8 mouse cellular contexts compared by ENCODE assay signal in the genomic region with DNA sequence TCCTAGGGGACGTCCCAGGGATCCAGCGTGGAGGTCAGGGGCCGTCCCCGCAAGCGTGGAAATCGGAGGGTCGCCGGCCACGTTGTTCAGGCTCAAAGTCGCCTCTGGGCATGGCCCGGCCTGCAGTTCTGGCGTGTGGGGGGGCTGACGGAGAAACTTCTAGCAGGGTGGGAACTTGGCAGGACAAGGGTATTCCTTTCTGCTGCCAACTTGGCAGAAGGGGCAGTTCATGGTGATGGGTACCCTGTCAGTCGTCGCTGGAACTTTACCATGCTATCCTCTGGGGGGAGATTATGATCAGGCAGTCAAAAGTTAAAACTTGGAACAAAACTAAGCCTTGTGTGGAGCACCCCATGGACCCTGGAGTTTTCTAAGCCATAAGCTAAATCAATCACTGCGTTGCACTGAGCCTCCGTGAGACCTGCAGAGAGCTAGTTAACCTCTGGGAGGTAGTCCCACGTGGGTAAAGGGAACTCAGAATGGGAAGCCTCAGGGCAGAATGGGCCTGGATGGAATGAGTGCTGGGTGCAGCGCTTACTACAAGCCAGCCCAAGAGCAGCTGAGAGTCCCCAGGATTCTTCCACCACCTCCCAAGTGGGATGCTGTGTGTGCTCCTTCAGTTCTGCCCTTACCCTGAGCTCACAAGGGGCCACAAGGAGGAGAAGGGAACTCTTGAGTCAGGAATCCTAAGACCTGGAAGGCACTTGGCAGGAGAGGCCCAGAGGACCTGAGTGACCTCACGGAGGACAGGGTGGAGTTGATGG. TPM values are rescaled to one million over a fixed set of nuclear protein-coding genes. Genes with fewer than 3 reads are reported as not detected.
A peak's percentile ranks its signal among the peaks of the same experiment; 100 is the strongest.
DNase-seq lines count a peak whose midpoint lies in the region; ATAC-seq and TF ChIP-seq lines count a peak whose summit lies in the region.

No protein-coding gene starts in this region.

- 0 out of 2 replicates have a peak overlapping the region, but pooled peaks have one; percentile 26 for H3K27ac ChIP-seq in testis, adult 2 months (ENCODE audit: control insufficient read depth, insufficient read depth, low read depth, low read length)
- peak overlapping the region; percentile 39; the same call in 1 of the 2 replicates for H3K27ac ChIP-seq in forebrain, embryonic 14.5 days (ENCODE audit: low read depth, low read length)
- H3K27ac ChIP-seq in kidney, embryonic 14.5 days (ENCODE audit: low read depth, low read length) = peak overlapping the region; percentile 69
- H3K27ac ChIP-seq in midbrain, embryonic 12.5 days (replicated peaks) = no peak overlapping the region

- peak; percentile 36; the same call in 1 of the 2 replicates for ATAC-seq in forebrain, embryonic 14.5 days
- ATAC-seq in kidney, embryonic 14.5 days (ENCODE audit: low FRiP score, low TSS enrichment) = peak; percentile 3; the same call in 1 of the 2 replicates
- no peak; the same call in 1 of the 2 replicates for ATAC-seq in midbrain, embryonic 12.5 days (ENCODE audit: low FRiP score, low read depth)

- TF ChIP-seq CTCF in testis, adult 2 months (IDR thresholded peaks at IDR 0.05; ENCODE audit: control insufficient read depth, insufficient read depth, insufficient replicate concordance, low read depth, low read length) = no peak

- WGBS in forebrain, embryonic 14.5 days = 3% methylated on average over 20 of the region's 20 CpGs
- WGBS in kidney, embryonic 14.5 days = under 1% methylated on average over 20 of the region's 20 CpGs
- 5% methylated on average over 20 of the region's 20 CpGs for WGBS in midbrain, embryonic 12.5 days

- H3K4me3 ChIP-seq in testis, adult 2 months (ENCODE audit: control insufficient read depth, low read depth, low read length) = peak overlapping the region; percentile 87
- peak overlapping the region; percentile 50 for H3K4me3 ChIP-seq in forebrain, embryonic 14.5 days (ENCODE audit: low read depth, low read length)
- peak overlapping the region; percentile 91 for H3K4me3 ChIP-seq in kidney, embryonic 14.5 days (ENCODE audit: low read length)
- H3K4me3 ChIP-seq in midbrain, embryonic 12.5 days = peak overlapping the region; percentile 60

- H3K27me3 ChIP-seq in testis, adult 2 months (ENCODE audit: control insufficient read depth, insufficient read depth, low read length) = no peaks in the 10 kb centered on the region
- no peaks in the 10 kb centered on the region for H3K27me3 ChIP-seq in forebrain, embryonic 14.5 days (replicated peaks; ENCODE audit: control insufficient read depth, insufficient read depth, low read length)
- H3K27me3 ChIP-seq in kidney, embryonic 14.5 days (ENCODE audit: control insufficient read depth, insufficient read depth, low read length) = no peaks in the 10 kb centered on the region
- H3K27me3 ChIP-seq in midbrain, embryonic 12.5 days = peaks cover 22% of the 10 kb centered on the region; the same call in 1 of the 2 replicates

- peak overlapping the region; percentile 94 for H3K4me2 ChIP-seq in forebrain, embryonic 14.5 days (ENCODE audit: low read length)
- H3K4me2 ChIP-seq in kidney, embryonic 14.5 days (replicated peaks; ENCODE audit: low read depth, low read length) = peak overlapping the region; percentile 82
- peak overlapping the region; percentile 97 for H3K4me2 ChIP-seq in midbrain, embryonic 12.5 days (replicated peaks)

- no peak for DNase-seq in testis, postnatal 10 days (ENCODE audit: low spot score)
- DNase-seq in forebrain, embryonic 14.5 days (ENCODE audit: low spot score) = peak; percentile 52
- DNase-seq in right cerebral cortex, postnatal 4 days = no peak
- no peak for DNase-seq in thymus, postnatal 10 days (ENCODE audit: low spot score in 2 of 2)
- DNase-seq in cerebellum, adult 18-20 months = no peak

- peak overlapping the region; percentile 67 for H3K9ac ChIP-seq in forebrain, embryonic 14.5 days (ENCODE audit: low read length)
- peak overlapping the region; percentile 91 for H3K9ac ChIP-seq in kidney, embryonic 14.5 days (ENCODE audit: low read depth, low read length)
- H3K9ac ChIP-seq in midbrain, embryonic 12.5 days (replicated peaks) = peak overlapping the region; percentile 74

- H3K9me3 ChIP-seq in forebrain, embryonic 14.5 days (replicated peaks; ENCODE audit: control insufficient read depth, low read length) = no peaks in the 10 kb centered on the region
- no peaks in the 10 kb centered on the region for H3K9me3 ChIP-seq in kidney, embryonic 14.5 days (ENCODE audit: control insufficient read depth, low read length)
- H3K9me3 ChIP-seq in midbrain, embryonic 12.5 days = no peaks in the 10 kb centered on the region

- H3K36me3 ChIP-seq in testis, adult 2 months (ENCODE audit: control insufficient read depth, insufficient read depth, low read length) = no peaks in the 10 kb centered on the region
- no peaks in the 10 kb centered on the region for H3K36me3 ChIP-seq in forebrain, embryonic 14.5 days (ENCODE audit: control insufficient read depth, insufficient read depth, low read length)
- H3K36me3 ChIP-seq in kidney, embryonic 14.5 days (ENCODE audit: control insufficient read depth, insufficient read depth, low read length) = no peaks in the 10 kb centered on the region
- no peaks in the 10 kb centered on the region for H3K36me3 ChIP-seq in midbrain, embryonic 12.5 days

- TF ChIP-seq POLR2A in testis, adult 2 months (IDR thresholded peaks at IDR 0.05; ENCODE audit: control insufficient read depth, low read depth, low read length) = no peak

- peaks cover 24% of the 10 kb centered on the region for H3K4me1 ChIP-seq in testis, adult 2 months (ENCODE audit: control insufficient read depth, insufficient read depth, low read length)
- H3K4me1 ChIP-seq in forebrain, embryonic 14.5 days (ENCODE audit: control insufficient read depth, insufficient read depth, low read length) = peaks cover 13% of the 10 kb centered on the region
- peaks cover 62% of the 10 kb centered on the region for H3K4me1 ChIP-seq in kidney, embryonic 14.5 days (ENCODE audit: control insufficient read depth, insufficient read depth, low read length)
- H3K4me1 ChIP-seq in midbrain, embryonic 12.5 days = peaks cover 37% of the 10 kb centered on the region

RNA-seq across cellular contexts. Expression of gene Hspg2, which starts 0.7 kb away (rescaled TPM):
- 6.0 and 7.4 TPM in 2 replicates for polyA plus RNA-seq in testis, adult 2 months (2012; rRNA removed)
- polyA plus RNA-seq in forebrain, embryonic 14.5 days (2014; fragmentation: Nextera tagmentation; extraction: Ambion mirVana) = 4.0 and 4.7 TPM in 2 replicates
- polyA plus RNA-seq in kidney, embryonic 14.5 days (2014; fragmentation: Nextera tagmentation; extraction: Ambion mirVana) = 39.6 and 56.2 TPM in 2 replicates
- 8.3 and 9.5 TPM in 2 replicates for polyA plus RNA-seq in midbrain, embryonic 12.5 days (2016; fragmentation: Nextera tagmentation; extraction: Ambion mirVana)

RNA-seq across cellular contexts. Expression of gene 1700013G24Rik, which starts 16.2 kb away (rescaled TPM):
- polyA plus RNA-seq in testis, adult 2 months (2012; rRNA removed) = 1,386 and 1,446 TPM in 2 replicates
- polyA plus RNA-seq in forebrain, embryonic 14.5 days (2014; fragmentation: Nextera tagmentation; extraction: Ambion mirVana) = not detected in 2 replicates
- not detected in 2 replicates for polyA plus RNA-seq in kidney, embryonic 14.5 days (2014; fragmentation: Nextera tagmentation; extraction: Ambion mirVana)
- not detected in 2 replicates for polyA plus RNA-seq in midbrain, embryonic 12.5 days (2016; fragmentation: Nextera tagmentation; extraction: Ambion mirVana)

RNA-seq across cellular contexts. Expression of gene Cela3b, which starts 38.9 kb away (rescaled TPM):
- 2.8 and 3.3 TPM in 2 replicates for polyA plus RNA-seq in testis, adult 2 months (2012; rRNA removed)
- polyA plus RNA-seq in forebrain, embryonic 14.5 days (2014; fragmentation: Nextera tagmentation; extraction: Ambion mirVana) = not detected in 2 replicates
- polyA plus RNA-seq in kidney, embryonic 14.5 days (2014; fragmentation: Nextera tagmentation; extraction: Ambion mirVana) = not detected in 2 replicates
- not detected in 2 replicates for polyA plus RNA-seq in midbrain, embryonic 12.5 days (2016; fragmentation: Nextera tagmentation; extraction: Ambion mirVana)

RNA-seq across cellular contexts. Expression of gene Cela3a, which starts 59.7 kb away (rescaled TPM):
- not detected in 2 replicates for polyA plus RNA-seq in testis, adult 2 months (2012; rRNA removed)
- not detected in 2 replicates for polyA plus RNA-seq in forebrain, embryonic 14.5 days (2014; fragmentation: Nextera tagmentation; extraction: Ambion mirVana)
- not detected in 2 replicates for polyA plus RNA-seq in kidney, embryonic 14.5 days (2014; fragmentation: Nextera tagmentation; extraction: Ambion mirVana)
- not detected in 2 replicates for polyA plus RNA-seq in midbrain, embryonic 12.5 days (2016; fragmentation: Nextera tagmentation; extraction: Ambion mirVana)

Comparison
In these comparisons a context has a peak if more than half of its experiments do, and no peak if none do; other contexts are left out.
1. RNA of gene 1700013G24Rik, which starts 16.2 kb away (polyA plus RNA-seq): 1,386 to 1,446 TPM in testis, adult 2 months; not detected in midbrain, embryonic 12.5 days, not detected in forebrain, embryonic 14.5 days and not detected in kidney, embryonic 14.5 days; every median in the first group is over 1,000 times any median in the second.
2. Peak in every context shown above with its lines, with median percentiles within 50 percentile points of each other: H3K4me3 ChIP-seq, H3K4me2 ChIP-seq and H3K9ac ChIP-seq.